Mouse (Mus musculus): ENCODE measurements around the gene Resp18. TPM values are rescaled to one million over a fixed set of nuclear protein-coding genes. Genes with fewer than 3 reads are reported as not detected.

Resp18 gene
- polyA plus RNA-seq, 1 experiment from 2014 or later: 37.5 TPM

- 85% methylated on average over 5 of the region's 5 CpGs for WGBS
- Histone ChIP-seq H3K4me1 (peaks cover 22% of the 10 kb centered on the region), H3K4me2 (replicated peaks) (no peak overlapping the region), H3K27ac (replicated peaks) (no peak overlapping the region; the same call in 1 of the 2 replicates), H3K27me3 (no peaks in the 10 kb centered on the region; the same call in 1 of the 2 replicates), H3K36me3 (no peaks in the 10 kb centered on the region), H3K9me3 (no peaks in the 10 kb centered on the region), H3K9ac (replicated peaks) (no peak overlapping the region), H3K4me3 (no peak overlapping the region)
- no peak for ATAC-seq (ENCODE audit: low FRiP score, low read depth)
Observed at GRCm38 (mm10) chr1:75293331-75293701, 15.1 kb upstream of the Resp18 start.

DNA sequence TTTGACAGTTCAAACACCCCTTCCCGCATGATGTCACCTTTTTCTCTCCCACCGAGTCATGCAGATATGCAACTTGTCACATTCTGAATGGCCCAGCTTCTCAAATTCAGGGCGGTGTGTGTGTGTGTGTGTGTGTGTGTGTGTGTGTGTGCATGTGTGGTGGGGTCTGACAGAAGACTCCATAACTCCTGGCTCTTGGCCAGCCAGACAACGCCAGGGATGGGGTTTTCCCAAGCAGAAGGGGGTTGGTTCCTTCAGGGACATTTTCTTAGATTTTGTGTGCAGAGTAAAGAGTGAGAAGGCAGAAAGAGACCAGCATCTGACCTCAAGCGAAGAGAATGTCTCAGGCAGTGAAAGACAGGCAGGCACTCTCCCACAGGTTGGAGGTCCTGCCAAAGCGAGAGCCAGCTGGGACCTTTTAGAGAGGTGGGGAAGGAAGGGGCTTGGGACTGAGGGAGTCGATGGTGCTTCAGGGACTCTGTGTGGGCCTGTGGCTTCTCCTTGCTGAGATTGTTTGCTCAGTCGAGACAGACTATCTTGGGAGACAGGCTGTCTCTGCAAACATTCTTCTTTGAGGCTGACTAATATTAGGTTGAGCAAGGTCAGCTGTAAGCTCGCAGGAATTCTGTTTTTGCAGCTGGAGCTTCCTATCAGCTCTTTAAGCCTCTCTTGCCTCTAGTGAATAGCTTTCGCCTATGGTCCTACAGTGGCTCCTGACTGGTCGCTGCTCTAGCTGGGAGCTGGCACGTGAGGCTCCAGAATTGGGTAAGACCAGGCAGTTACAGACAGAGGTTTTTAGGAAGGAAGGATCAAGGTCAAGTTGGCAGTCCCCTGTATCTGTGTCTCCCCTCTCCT, 14.5 kb upstream of the Resp18 start:
- Histone ChIP-seq H3K4me2 (replicated peaks) (no peak overlapping the region), H3K27me3 (no peaks in the 10 kb centered on the region; the same call in 1 of the 2 replicates), H3K4me1 (peaks cover 27% of the 10 kb centered on the region), H3K27ac (replicated peaks) (no peak overlapping the region; the same call in 1 of the 2 replicates), H3K9me3 (no peaks in the 10 kb centered on the region), H3K4me3 (no peak overlapping the region), H3K36me3 (no peaks in the 10 kb centered on the region), H3K9ac (replicated peaks) (no peak overlapping the region)
- no peak for ATAC-seq (ENCODE audit: low FRiP score, low read depth)
- 59% methylated on average over 12 of the region's 12 CpGs for WGBS

DNA sequence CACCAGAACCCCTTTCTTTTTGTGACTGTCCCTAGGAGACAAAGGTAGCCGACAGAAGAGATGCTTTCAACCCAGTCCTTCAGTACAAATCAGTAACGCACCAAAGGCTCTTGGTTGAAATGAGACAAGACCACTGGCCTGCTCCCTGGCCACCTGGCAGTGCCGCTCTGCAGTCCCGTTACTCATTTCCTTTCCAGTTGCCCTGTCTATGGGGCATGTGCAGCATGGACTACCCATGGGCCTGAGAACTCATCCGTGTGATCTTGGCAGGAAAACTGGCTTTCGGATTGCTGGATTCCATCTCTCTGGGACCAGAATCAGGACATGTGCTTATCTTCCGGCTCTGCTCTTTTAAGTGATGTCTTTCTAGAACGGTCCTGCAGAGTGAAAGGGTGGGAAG, 13.1 kb upstream of the Resp18 start:
- H3K4me2 ChIP-seq (replicated peaks): no peak overlapping the region
- 87% methylated on average over 8 of the region's 8 CpGs for WGBS
- H3K4me1 ChIP-seq: peaks cover 27% of the 10 kb centered on the region
- H3K4me3 ChIP-seq: no peak overlapping the region
- ATAC-seq (ENCODE audit: low FRiP score, low read depth): no peak
- no peak overlapping the region for H3K9ac ChIP-seq (replicated peaks)
- H3K27me3 ChIP-seq: no peaks in the 10 kb centered on the region; the same call in 1 of the 2 replicates
- no peaks in the 10 kb centered on the region for H3K9me3 ChIP-seq
- no peaks in the 10 kb centered on the region for H3K36me3 ChIP-seq
- no peak overlapping the region for H3K27ac ChIP-seq (replicated peaks)

- H3K27ac ChIP-seq (replicated peaks): peak overlapping the region; percentile 89
- ATAC-seq (ENCODE audit: low FRiP score, low read depth): no peak
Observed at GRCm38 (mm10) chr1:75290582-75290981, 12.4 kb upstream of the Resp18 start.

DNA sequence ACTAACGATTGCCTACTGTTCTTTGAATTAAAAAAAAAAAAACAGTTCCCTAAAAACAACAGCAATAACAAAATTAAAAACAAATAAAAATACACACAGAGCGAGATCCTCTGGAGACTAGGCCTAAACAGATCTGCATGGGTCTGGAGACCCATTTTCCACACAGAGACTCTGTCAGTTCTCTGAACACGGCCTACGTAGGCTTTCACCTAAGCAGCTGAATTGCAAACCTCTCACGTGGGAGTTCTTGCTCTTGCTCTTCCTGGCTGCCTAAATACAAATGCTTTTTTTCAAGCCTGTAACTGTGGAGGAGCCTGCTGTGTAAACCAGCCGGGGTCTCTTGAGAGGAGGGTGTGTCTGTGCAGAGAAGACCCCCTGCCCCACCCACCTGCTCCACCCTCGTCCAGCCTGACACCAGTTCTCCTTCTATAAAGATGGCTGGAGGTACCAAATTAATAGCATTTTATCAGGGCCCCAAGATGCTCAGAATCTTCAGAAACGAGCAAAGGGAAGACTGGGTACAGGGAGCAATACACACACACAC, 11.7 kb upstream of the Resp18 start:
- Histone ChIP-seq H3K4me2 (replicated peaks) (0 out of 2 replicates have a peak overlapping the region, but pooled peaks have one; percentile 18), H3K27ac (replicated peaks) (peak overlapping the region; percentile 89), H3K9ac (replicated peaks) (no peak overlapping the region), H3K27me3 (no peaks in the 10 kb centered on the region; the same call in 1 of the 2 replicates), H3K9me3 (no peaks in the 10 kb centered on the region), H3K36me3 (no peaks in the 10 kb centered on the region), H3K4me3 (no peak overlapping the region), H3K4me1 (peaks cover 27% of the 10 kb centered on the region)
- ATAC-seq (ENCODE audit: low FRiP score, low read depth): no peak
- 35% methylated on average over 8 of the region's 8 CpGs for WGBS

More at GRCm38 (mm10) chr1:75290582-75290981, 12.4 kb upstream of the Resp18 start:
- Histone ChIP-seq H3K4me3 (no peak overlapping the region), H3K9ac (replicated peaks) (no peak overlapping the region), H3K4me1 (peaks cover 27% of the 10 kb centered on the region), H3K9me3 (no peaks in the 10 kb centered on the region), H3K27me3 (no peaks in the 10 kb centered on the region; the same call in 1 of the 2 replicates), H3K4me2 (replicated peaks) (no peak overlapping the region), H3K36me3 (no peaks in the 10 kb centered on the region)

DNA sequence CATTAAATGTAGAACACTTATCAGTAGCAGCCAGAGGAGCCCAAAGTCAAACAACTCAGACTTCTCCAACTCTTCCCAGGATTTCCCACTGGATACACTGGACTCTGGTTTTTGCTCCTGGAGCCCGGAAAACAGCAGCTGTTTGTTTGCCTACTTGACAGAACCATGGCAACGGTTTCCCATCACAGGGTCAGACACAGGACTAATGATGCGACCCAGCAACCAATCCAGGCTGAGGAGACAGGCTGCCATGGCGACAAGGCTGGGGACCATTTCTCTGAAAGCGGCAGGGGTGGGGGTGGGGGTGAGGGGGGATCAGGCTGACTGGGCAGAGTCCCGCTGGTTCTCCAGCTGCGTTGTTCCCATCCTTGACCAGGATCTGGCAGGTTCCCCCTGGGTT, 11.2 kb upstream of the Resp18 start:
- Histone ChIP-seq H3K27me3 (no peaks in the 10 kb centered on the region; the same call in 1 of the 2 replicates), H3K9ac (replicated peaks) (no peak overlapping the region), H3K4me1 (peaks cover 27% of the 10 kb centered on the region), H3K4me3 (no peak overlapping the region), H3K36me3 (no peaks in the 10 kb centered on the region), H3K9me3 (no peaks in the 10 kb centered on the region), H3K4me2 (replicated peaks) (peak overlapping the region; percentile 29), H3K27ac (replicated peaks) (peak overlapping the region; percentile 89)
- peak; percentile 94 for ATAC-seq (ENCODE audit: low FRiP score, low read depth)
- 2% methylated on average over 7 of the region's 7 CpGs for WGBS

GRCm38 (mm10) chr1:75284911-75285310, 6.7 kb upstream of the Resp18 start:
- Histone ChIP-seq H3K9me3 (no peaks in the 10 kb centered on the region), H3K27ac (replicated peaks) (no peak overlapping the region), H3K4me3 (no peak overlapping the region), H3K27me3 (no peaks in the 10 kb centered on the region; the same call in 1 of the 2 replicates), H3K4me1 (peaks cover 21% of the 10 kb centered on the region), H3K36me3 (no peaks in the 10 kb centered on the region), H3K4me2 (replicated peaks) (no peak overlapping the region), H3K9ac (replicated peaks) (no peak overlapping the region)
- 89% methylated on average over 7 of the region's 7 CpGs for WGBS
- no peak for ATAC-seq (ENCODE audit: low FRiP score, low read depth)

GRCm38 (mm10) chr1:75283017-75283416, 4.8 kb upstream of the Resp18 start:
- ATAC-seq (ENCODE audit: low FRiP score, low read depth): no peak
- 77% methylated on average over 5 of the region's 5 CpGs for WGBS

GRCm38 (mm10) chr1:75277195-75278188, 723 bp downstream of the Resp18 start:
- peaks cover 46% of the 10 kb centered on the region for H3K27me3 ChIP-seq
- H3K9ac ChIP-seq (replicated peaks): peak overlapping the region; percentile 52
- H3K27ac ChIP-seq (replicated peaks): no peak overlapping the region
- H3K9me3 ChIP-seq: no peaks in the 10 kb centered on the region
- WGBS: 6% methylated on average over 23 of the region's 23 CpGs
- no peaks in the 10 kb centered on the region for H3K36me3 ChIP-seq
- peak overlapping the region; percentile 31 for H3K4me3 ChIP-seq
- peak overlapping the region; percentile 48 for H3K4me2 ChIP-seq (replicated peaks)
- H3K4me1 ChIP-seq: no peaks in the 10 kb centered on the region
- ATAC-seq (ENCODE audit: low FRiP score, low read depth): 0 out of 2 replicates have a peak, but pooled peaks have one; percentile 9

More at GRCm38 (mm10) chr1:75283017-75283416, 4.8 kb upstream of the Resp18 start:
- Histone ChIP-seq H3K4me3 (no peak overlapping the region), H3K9ac (replicated peaks) (no peak overlapping the region), H3K9me3 (no peaks in the 10 kb centered on the region), H3K36me3 (no peaks in the 10 kb centered on the region), H3K27me3 (peaks cover 12% of the 10 kb centered on the region), H3K4me1 (peaks cover 2% of the 10 kb centered on the region), H3K27ac (replicated peaks) (no peak overlapping the region), H3K4me2 (replicated peaks) (no peak overlapping the region)

DNA sequence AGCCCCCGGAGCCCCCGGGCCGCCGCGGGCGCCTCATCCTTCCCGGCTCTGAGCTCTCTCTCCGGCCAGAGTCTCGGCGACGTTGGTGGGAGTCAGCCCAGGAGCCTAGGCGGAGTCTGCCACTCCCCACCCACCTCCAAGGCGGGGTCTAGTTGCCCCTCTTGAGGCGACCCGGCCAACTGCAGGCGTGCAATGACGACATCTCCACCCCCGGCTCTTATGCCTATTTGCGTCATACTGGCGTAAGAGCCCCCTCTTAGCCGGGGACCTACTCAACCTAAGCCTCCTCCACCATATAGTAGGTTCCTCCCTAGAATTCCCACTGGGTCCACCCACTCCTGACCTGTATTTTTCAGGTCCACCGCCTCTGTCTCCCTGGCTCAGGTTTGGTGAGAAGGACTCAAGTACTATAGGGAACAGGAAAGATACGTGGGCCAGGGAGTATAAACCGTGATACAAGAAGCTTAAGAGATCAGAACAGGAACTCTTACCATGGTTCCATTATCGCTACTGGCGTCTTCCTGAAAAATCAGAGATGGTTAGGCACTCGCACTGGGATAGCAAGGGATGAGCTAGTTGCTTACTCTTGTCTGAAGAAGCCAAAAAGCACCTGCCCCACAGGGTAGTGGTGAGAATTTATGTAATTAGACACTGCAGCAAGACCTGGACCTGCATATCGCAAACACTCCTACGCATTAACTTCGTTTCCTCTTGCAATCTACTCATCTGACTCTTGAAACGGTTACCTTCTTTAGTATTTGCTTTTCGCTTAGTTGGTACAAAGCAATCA, 13.9 kb downstream of the Resp18 start, which contains the start of gene Ptprn:
Gene Ptprn (minus strand): TSS at position 412 of the 790 bp plus-strand sequence.
- Histone ChIP-seq H3K4me2 (replicated peaks) (peak within 1 kb of the TSS; percentile 65), H3K27ac (replicated peaks) (no peak within 1 kb of the TSS), H3K4me1 (peaks cover 14% of the 10 kb centered on the region; the same call in 1 of the 2 replicates), H3K36me3 (no peaks in the 10 kb centered on the region), H3K9ac (replicated peaks) (peak within 1 kb of the TSS; percentile 53), H3K4me3 (peak within 1 kb of the TSS; percentile 50), H3K27me3 (peaks cover 64% of the 10 kb centered on the region), H3K9me3 (no peaks in the 10 kb centered on the region)
- WGBS: 11% methylated on average over 32 of the region's 32 CpGs
- ATAC-seq (ENCODE audit: low FRiP score, low read depth): peak; percentile 80
